Comparison of ENCODE assay signal across 8 mouse cellular contexts in genomic region chrX:134808755-134809224, GRCm38 (mm10). TPM values are rescaled to one million over a fixed set of nuclear protein-coding genes. Genes with fewer than 3 reads are reported as not detected.
DNase-seq lines count a peak whose midpoint lies in the region; ATAC-seq lines count a peak whose summit lies in the region.

Gene Armcx2 (minus strand): TSS chrX:134809221.

- ATAC-seq in megakaryocyte, adult 5-6 weeks (ENCODE audit: poor library complexity, severe bottlenecking): peak; percentile 77

- DNase-seq in spleen, adult 18-20 months: peak; percentile 15 to 31
- no peak for DNase-seq in spleen, postnatal 14 days (ENCODE audit: low spot score in 2 of 2)
- DNase-seq in cerebellum, postnatal 14 days: peak; percentile 73 to 74
- peak; percentile 22 for DNase-seq in gastrocnemius, postnatal 10 days
- peak; percentile 28 for DNase-seq in hindlimb bud, embryonic 11.5 days (ENCODE audit: extremely low spot score, low read depth, low spot score)
- peak; percentile 37 to 49 for DNase-seq in left cerebral cortex, adult 9 months (ENCODE audit: low spot score in 2 of 2)
- peak; percentile 72 to 85 for DNase-seq in right cerebral cortex, postnatal 10 days (ENCODE audit: low spot score in 2 of 2)

RNA-seq across cellular contexts. Expression of gene Armcx2, which starts in this region (rescaled TPM):
- 10 to 100 TPM; 30.9 to 42.7 TPM for total RNA-seq in gastrocnemius, postnatal 10 days (2021)
- 1.7 and 1.8 TPM in 2 replicates for total RNA-seq in megakaryocyte, adult 5-6 weeks (2015)
- 0.81 TPM in 2 replicates for total RNA-seq in megakaryocyte, adult 5-6 weeks (2017)

Comparison
In these comparisons a context has a peak if more than half of its experiments do, and no peak if none do; other contexts are left out.
1. RNA of gene Armcx2 (total RNA-seq): 30.9 to 42.7 TPM in gastrocnemius, postnatal 10 days; 0.81 to 1.8 TPM in megakaryocyte, adult 5-6 weeks; every median in the first group is over 10 times any median in the second.
2. DNase-seq: peak in spleen, adult 18-20 months (2 of 2), cerebellum, postnatal 14 days (2 of 2), gastrocnemius, postnatal 10 days (single experiment), hindlimb bud, embryonic 11.5 days (single experiment), left cerebral cortex, adult 9 months (2 of 2) and right cerebral cortex, postnatal 10 days (2 of 2); none in spleen, postnatal 14 days (0 of 2).